Mouse (Mus musculus): ENCODE results near the gene Rbm18. TPM values are rescaled to one million over a fixed set of nuclear protein-coding genes. Genes with fewer than 3 reads are reported as not detected.

The Rbm18 gene
- polyA plus RNA-seq, 1 experiment from 2014 or later = 88.5 TPM

GRCm38 (mm10) chr2:36071660-36072305 lies 64.8 kb downstream of the Rbm18 start:
- no peaks in the 10 kb centered on the region for H3K36me3 ChIP-seq (ENCODE audit: control insufficient read depth, insufficient read depth, low read length)
- H3K9ac ChIP-seq (ENCODE audit: low read length) = no peak overlapping the region
- WGBS = 81% methylated on average over 8 of the region's 8 CpGs
- H3K4me2 ChIP-seq (ENCODE audit: low read depth, severe bottlenecking) = no peak overlapping the region
- DNase-seq (ENCODE audit: low spot score) (no peak), ATAC-seq (ENCODE audit: insufficient number of reproducible peaks, low FRiP score, low TSS enrichment, low read depth) (no peak)
- no peaks in the 10 kb centered on the region for H3K9me3 ChIP-seq (ENCODE audit: control insufficient read depth, low read length)
- H3K4me1 ChIP-seq (ENCODE audit: control insufficient read depth, insufficient read depth, low read length) = no peaks in the 10 kb centered on the region
- H3K27ac ChIP-seq (replicated peaks; ENCODE audit: low read depth, low read length) = no peak overlapping the region
- H3K4me3 ChIP-seq (ENCODE audit: low read depth, low read length) = no peak overlapping the region
- no peaks in the 10 kb centered on the region for H3K27me3 ChIP-seq (ENCODE audit: control insufficient read depth, insufficient read depth, low read length)

- H3K27me3 ChIP-seq (ENCODE audit: control insufficient read depth, insufficient read depth, low read length) = no peaks in the 10 kb centered on the region
These were observed 69.4 kb downstream of the Rbm18 start for GRCm38 (mm10) chr2:36067132-36067531.

More at GRCm38 (mm10) chr2:36067132-36067531, 69.4 kb downstream of the Rbm18 start:
- DNase-seq (ENCODE audit: low spot score) (no peak), ATAC-seq (ENCODE audit: insufficient number of reproducible peaks, low FRiP score, low TSS enrichment, low read depth) (no peak)
- Histone ChIP-seq H3K4me2 (ENCODE audit: low read depth, severe bottlenecking) (no peak overlapping the region), H3K9me3 (ENCODE audit: control insufficient read depth, low read length) (no peaks in the 10 kb centered on the region), H3K4me1 (ENCODE audit: control insufficient read depth, insufficient read depth, low read length) (no peaks in the 10 kb centered on the region), H3K4me3 (ENCODE audit: low read depth, low read length) (no peak overlapping the region), H3K27ac (replicated peaks; ENCODE audit: low read depth, low read length) (no peak overlapping the region), H3K36me3 (ENCODE audit: control insufficient read depth, insufficient read depth, low read length) (no peaks in the 10 kb centered on the region), H3K9ac (ENCODE audit: low read length) (no peak overlapping the region)
- 57% methylated on average over 9 of the region's 9 CpGs for WGBS

Other genes with a start within 250 kb of the Rbm18 start
- 0.74 and 0.97 TPM in 2 replicates for gene Ttll11, start 156.9 kb downstream of the Rbm18 start, polyA plus RNA-seq (2014; fragmentation: Nextera tagmentation; extraction: Ambion mirVana)
- 195 and 196 TPM in 2 replicates for gene Ndufa8, start 87.4 kb downstream of the Rbm18 start, polyA plus RNA-seq (2014; fragmentation: Nextera tagmentation; extraction: Ambion mirVana)
- gene Morn5, start 87.3 kb downstream of the Rbm18 start, polyA plus RNA-seq (2014; fragmentation: Nextera tagmentation; extraction: Ambion mirVana) = not detected in 2 replicates
- 0.62 and 0.83 TPM in 2 replicates for gene Lhx6, start 31.4 kb downstream of the Rbm18 start, polyA plus RNA-seq (2014; fragmentation: Nextera tagmentation; extraction: Ambion mirVana)
- gene Mrrf, start 384 bp downstream of the Rbm18 start, polyA plus RNA-seq (2014; fragmentation: Nextera tagmentation; extraction: Ambion mirVana) = 26.5 and 31.1 TPM in 2 replicates
- 4.0 and 4.2 TPM in 2 replicates for gene Ptgs1, start 93.7 kb upstream of the Rbm18 start, polyA plus RNA-seq (2014; fragmentation: Nextera tagmentation; extraction: Ambion mirVana)
- not detected in 2 replicates for gene Olfr338, start 236.7 kb upstream of the Rbm18 start, polyA plus RNA-seq (2014; fragmentation: Nextera tagmentation; extraction: Ambion mirVana)

Measured in limb, embryonic 11.5 days (tissue).